Comparison of ENCODE assay signal across 18 mouse cellular contexts in the genomic region with DNA sequence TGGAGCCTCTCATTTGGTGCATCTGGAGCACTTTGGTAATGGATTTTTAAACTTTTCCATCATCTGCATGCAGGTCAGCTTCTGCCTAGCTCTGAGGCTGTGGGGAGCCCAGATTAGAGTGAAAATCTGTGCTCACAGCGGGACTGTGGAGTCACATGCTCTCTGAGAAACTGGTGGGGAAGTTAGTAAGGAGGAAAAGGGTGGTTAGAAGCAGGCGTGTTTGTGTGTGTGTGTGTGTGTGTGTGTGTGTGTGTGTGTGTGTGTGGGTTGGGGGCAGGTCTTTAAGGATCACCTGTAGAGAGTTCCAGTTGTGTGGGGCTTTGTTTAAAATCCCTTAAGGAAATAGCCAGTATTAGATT. TPM values are rescaled to one million over a fixed set of nuclear protein-coding genes. Genes with fewer than 3 reads are reported as not detected.
DNase-seq lines count a peak whose midpoint lies in the region; ATAC-seq and TF ChIP-seq lines count a peak whose summit lies in the region.
"Had no signal": no experiment of that assay in that cellular context is flagged by ENCODE, and none has a peak within 500 bp of the region (broad histone marks: within the 10 kb centered on the region; RNA-seq: fewer than 3 reads in every experiment).

No protein-coding gene starts in this region.

- H3K27me3 ChIP-seq in limb, embryonic 12.5 days, result no peaks in the 10 kb centered on the region; the same call in 1 of the 2 replicates
- no peaks in the 10 kb centered on the region for H3K27me3 ChIP-seq in limb, embryonic 10.5 days (ENCODE audit: low read depth, poor library complexity, severe bottlenecking)
- H3K27me3 ChIP-seq in CH12.LX (replicated peaks), result no peaks in the 10 kb centered on the region
- H3K27me3 ChIP-seq: embryonic facial prominence, embryonic 15.5 days; forebrain, embryonic 15.5 days had no signal

- 65% methylated on average over 2 of the region's 2 CpGs for whole genome bisulfite sequencing in limb, embryonic 12.5 days
- WGBS in limb, embryonic 10.5 days, result 66% methylated on average over 2 of the region's 2 CpGs

- no peaks in the 10 kb centered on the region for H3K9me3 ChIP-seq in limb, embryonic 12.5 days
- no peaks in the 10 kb centered on the region for H3K9me3 ChIP-seq in limb, embryonic 10.5 days (replicated peaks)
- no peaks in the 10 kb centered on the region for H3K9me3 ChIP-seq in CH12.LX (replicated peaks; ENCODE audit: low read length)
- H3K9me3 ChIP-seq: embryonic facial prominence, embryonic 15.5 days; forebrain, embryonic 15.5 days had no signal

- peak; percentile 38; the same call in 1 of the 2 replicates for TF ChIP-seq EP300 in CH12.LX (IDR thresholded peaks at IDR 0.05; ENCODE audit: low read length)

- H3K4me1 ChIP-seq in limb, embryonic 12.5 days (replicated peaks), result 0 out of 2 replicates have a peak, but pooled peaks cover 3% of the 10 kb centered on the region
- peaks cover 7% of the 10 kb centered on the region for H3K4me1 ChIP-seq in limb, embryonic 10.5 days
- H3K4me1 ChIP-seq in CH12.LX (ENCODE audit: control insufficient read depth in 1 of 2, insufficient read depth in 2 of 2), result peaks cover 54 to 93% of the 10 kb centered on the region in 2 experiments
- peaks cover 43% of the 10 kb centered on the region for H3K4me1 ChIP-seq in bone marrow macrophage, adult 2 months (ENCODE audit: control insufficient read depth, insufficient read depth, low read length)
- H3K4me1 ChIP-seq: embryonic facial prominence, embryonic 15.5 days had no signal

- peaks cover 9% of the 10 kb centered on the region; the same call in 1 of the 2 replicates for H3K79me2 ChIP-seq in CH12.LX (replicated peaks; ENCODE audit: control insufficient read depth, extremely low read depth, insufficient read depth, poor library complexity, severe bottlenecking)

- peak; percentile 72 for DNase-seq in heart, adult 11 months
- no peak for DNase-seq in heart, postnatal 4 days
- no peak for DNase-seq in limb, embryonic 10.5 days (ENCODE audit: low spot score)
- DNase-seq in CH12.LX (ENCODE audit: extremely low read depth), result no peak
- DNase-seq in neural tube, embryonic 10.5 days (ENCODE audit: extremely low spot score, low spot score), result no peak
- DNase-seq: adrenal gland, adult 8-10 months; adrenal gland, postnatal 25 days; embryo, embryonic 11 days had no signal

- dilution Hi-C loops in CH12.LX (cut with MboI; ENCODE audit: extremely low pct_ligation_motif_present, extremely low pct_unique_long_range_greater_than_20kb, low sequenced_read_pairs), result no loop called here

- no peaks in the 10 kb centered on the region for H3K36me3 ChIP-seq in limb, embryonic 12.5 days
- H3K36me3 ChIP-seq in limb, embryonic 10.5 days, result no peaks in the 10 kb centered on the region
- H3K36me3 ChIP-seq in CH12.LX (replicated peaks in 1 of 2; ENCODE audit: control insufficient read depth in 1 of 2, insufficient read depth in 1 of 2, low read length in 1 of 2), result peaks cover 48 to 56% of the 10 kb centered on the region in 2 experiments
- H3K36me3 ChIP-seq: embryonic facial prominence, embryonic 15.5 days; forebrain, embryonic 15.5 days had no signal

- 0 out of 2 replicates have a peak overlapping the region, but pooled peaks have one; percentile 18 for H3K9ac ChIP-seq in limb, embryonic 12.5 days (replicated peaks)
- H3K9ac ChIP-seq in CH12.LX (ENCODE audit: insufficient read depth, low read depth), result no peak overlapping the region; the same call in 1 of the 2 replicates
- H3K9ac ChIP-seq: embryonic facial prominence, embryonic 15.5 days; forebrain, embryonic 15.5 days had no signal

- ATAC-seq in limb, embryonic 12.5 days (ENCODE audit: insufficient number of reproducible peaks, insufficient read depth, low FRiP score, low TSS enrichment, low read depth), result no peak
- ATAC-seq in megakaryocyte progenitor cell, adult 5-6 weeks (replicated peaks; ENCODE audit: poor library complexity), result no peak
- ATAC-seq: activated CD4-positive, CD25-positive, alpha-beta regulatory T cell, adult 4 months; CD4-positive, CD25-positive, alpha-beta regulatory T cell, adult 4 months; forebrain, embryonic 15.5 days; intestine, embryonic 16.5 days had no signal

- H3K4me2 ChIP-seq in limb, embryonic 12.5 days, result no peak overlapping the region
- peak overlapping the region; percentile 4; the same call in 1 of the 2 replicates for H3K4me2 ChIP-seq in CH12.LX (ENCODE audit: insufficient read depth, low read depth, poor library complexity, severe bottlenecking)
- H3K4me2 ChIP-seq: embryonic facial prominence, embryonic 15.5 days; forebrain, embryonic 15.5 days; heart, embryonic 11.5 days had no signal

- in situ Hi-C loops in CH12.LX (cut with MboI; ENCODE audit: low pct_ligation_motif_present, low pct_unique_long_range_greater_than_20kb, low sequenced_read_pairs), result loop anchor here (5.0 kb wide), 1 partner anchor 35 kb away; no protein-coding TSS in a partner anchor

- no peak for TF ChIP-seq POLR2A in CH12.LX (IDR thresholded peaks at IDR 0.05; ENCODE audit: low read depth, low read length)
- no peak for TF ChIP-seq POLR2A in bone marrow macrophage, adult 2 months (IDR thresholded peaks at IDR 0.05; ENCODE audit: borderline replicate concordance, low read depth, low read length)

- no peak for TF ChIP-seq RAD21 in CH12.LX (IDR thresholded peaks at IDR 0.05; ENCODE audit: low read depth, low read length)

- no peak overlapping the region for H3K4me3 ChIP-seq in limb, embryonic 12.5 days (replicated peaks)
- H3K4me3 ChIP-seq in limb, embryonic 10.5 days, result no peak overlapping the region
- H3K4me3 ChIP-seq in CH12.LX (replicated peaks in 1 of 3; ENCODE audit: low read depth in 2 of 3, low read length in 2 of 3, poor library complexity in 1 of 3), result no peak overlapping the region
- H3K4me3 ChIP-seq in bone marrow macrophage, adult 2 months (ENCODE audit: insufficient read depth, low read length), result no peak overlapping the region
- H3K4me3 ChIP-seq: embryonic facial prominence, embryonic 15.5 days; forebrain, embryonic 15.5 days had no signal

- no peak for TF ChIP-seq CTCF in CH12.LX (conservative IDR thresholded peaks at IDR 0.05 in 1 of 2, IDR thresholded peaks at IDR 0.05 in 1 of 2; ENCODE audit: low read depth in 2 of 2, low read length in 2 of 2)
- no peak for TF ChIP-seq CTCF in bone marrow macrophage, adult 2 months (IDR thresholded peaks at IDR 0.05; ENCODE audit: low read depth, low read length)

- no peak overlapping the region for H3K27ac ChIP-seq in limb, embryonic 12.5 days
- H3K27ac ChIP-seq in limb, embryonic 10.5 days, result no peak overlapping the region
- H3K27ac ChIP-seq in CH12.LX (ENCODE audit: insufficient read depth, low read depth), result peak overlapping the region; percentile 96
- peak overlapping the region; percentile 68 for H3K27ac ChIP-seq in bone marrow macrophage, adult 2 months (ENCODE audit: insufficient read depth, low read depth, low read length)
- H3K27ac ChIP-seq: embryonic facial prominence, embryonic 15.5 days; forebrain, embryonic 15.5 days; hindbrain, postnatal 0 days had no signal

TF ChIP-seq in CH12.LX, 34 proteins besides CTCF, POLR2A, EP300 and RAD21:
- TF ChIP-seq MXI1 (IDR thresholded peaks at IDR 0.05; ENCODE audit: low read depth, low read length) (peak; percentile 55; the same call in 1 of the 2 replicates), JUND (conservative IDR thresholded peaks at IDR 0.05; ENCODE audit: low read depth, low read length) (no peak), TCF12 (IDR thresholded peaks at IDR 0.05; ENCODE audit: low read depth, low read length) (peak; percentile 52; the same call in 1 of the 2 replicates), MAX (IDR thresholded peaks at IDR 0.05; ENCODE audit: low read length) (peak; percentile 59), ZKSCAN1 (IDR thresholded peaks at IDR 0.05; ENCODE audit: borderline replicate concordance, low read depth, low read length) (no peak), CHD2 (IDR thresholded peaks at IDR 0.05; ENCODE audit: low read length) (no peak), ETS1 (conservative IDR thresholded peaks at IDR 0.05; ENCODE audit: low read depth, low read length) (peak; percentile 74), USF2 (conservative IDR thresholded peaks at IDR 0.05; ENCODE audit: low read depth, low read length) (no peak), USF1 (IDR thresholded peaks at IDR 0.05; ENCODE audit: low read depth, low read length) (peak; percentile 47), MAZ (IDR thresholded peaks at IDR 0.05; ENCODE audit: low read depth, low read length) (peak; percentile 21; the same call in 1 of the 2 replicates), UBTF (IDR thresholded peaks at IDR 0.05; ENCODE audit: low read depth, low read length) (no peak), MEF2A (IDR thresholded peaks at IDR 0.05; ENCODE audit: borderline replicate concordance, low read depth, low read length) (no peak; the same call in 1 of the 2 replicates), ELF1 (IDR thresholded peaks at IDR 0.05; ENCODE audit: low read depth, low read length) (no peak), SIN3A (IDR thresholded peaks at IDR 0.05; ENCODE audit: low read length) (no peak), TBP (conservative IDR thresholded peaks at IDR 0.05; ENCODE audit: low read depth, low read length) (no peak), IRF4 (IDR thresholded peaks at IDR 0.05; ENCODE audit: low read depth, low read length) (peak; percentile 42; the same call in 1 of the 2 replicates), MYC (IDR thresholded peaks at IDR 0.05; ENCODE audit: low read depth, low read length) (peak; percentile 60; the same call in 1 of the 2 replicates), ZMIZ1 (IDR thresholded peaks at IDR 0.05; ENCODE audit: low read depth, low read length) (no peak), POLR2AphosphoS2 (IDR thresholded peaks at IDR 0.05; ENCODE audit: low read depth, low read length) (no peak), BHLHE40 (IDR thresholded peaks at IDR 0.05; ENCODE audit: low read depth, low read length) (peak; percentile 61), SMC3 (IDR thresholded peaks at IDR 0.05; ENCODE audit: low read depth, low read length) (0 out of 2 replicates have a peak, but pooled peaks have one; percentile 1)

RNA-seq across cellular contexts. Expression of a gene that starts 21.5 kb away (rescaled TPM):
- 1 to 10 TPM; 3.6 to 4.0 TPM for total RNA-seq in heart, postnatal 4 days (2021)
- polyA plus RNA-seq in limb, embryonic 12.5 days (2016; fragmentation: Nextera tagmentation; extraction: Ambion mirVana), result 0.64 and 0.69 TPM in 2 replicates
- polyA plus RNA-seq in limb, embryonic 10.5 days (2016; fragmentation: Nextera tagmentation; extraction: Ambion mirVana), result 0.28 and 0.41 TPM in 2 replicates
- total RNA-seq in CH12.LX (2012; rRNA removed) (38.6 and 42.8 TPM in 2 replicates), CH12.LX (2014; rRNA removed) (57.1 and 57.7 TPM in 2 replicates)
- polyA plus RNA-seq in CH12.LX (2012; ENCODE audit: insufficient read length, low read depth), result 81.6 and 91.5 TPM in 2 replicates
- polyA plus RNA-seq in bone marrow macrophage, adult 2 months (2012; ENCODE audit: insufficient read depth, insufficient read length, missing spikeins), result 5.4 and 5.9 TPM in 2 replicates
- total RNA-seq in megakaryocyte progenitor cell, adult 5-6 weeks (2015), result 9.9 and 10.6 TPM in 2 replicates
- 4.0 and 4.6 TPM in 2 replicates for total RNA-seq in megakaryocyte progenitor cell, adult 5-6 weeks (2017)

Comparison
In these comparisons a context has a peak if more than half of its experiments do, and no peak if none do; other contexts are left out.
1. H3K27ac ChIP-seq: peak in CH12.LX (single experiment) and bone marrow macrophage, adult 2 months (single experiment); none in limb, embryonic 12.5 days (single experiment) and limb, embryonic 10.5 days (single experiment).
2. RNA of a gene that starts 21.5 kb away (polyA plus RNA-seq): 81.6 to 91.5 TPM in CH12.LX; 5.4 to 5.9 TPM in bone marrow macrophage, adult 2 months, 0.64 to 0.69 TPM in limb, embryonic 12.5 days and 0.28 to 0.41 TPM in limb, embryonic 10.5 days; every median in the first group is over 10 times any median in the second.